Mouse (Mus musculus) forebrain, embryonic 10.5 days (tissue): ENCODE measurements around the gene Sv2c. TPM values are rescaled to one million over a fixed set of nuclear protein-coding genes. Genes with fewer than 3 reads are reported as not detected.

ENCODE experiments used
- DNase-seq: peaks from one replicate; pipeline ENCODE4 v3.0.0-alpha.2; 2017; ENCODE audit warnings: low spot score; ENCODE audit errors: extremely low spot score
- H3K27ac ChIP-seq: fragments of 300-500 bp; sonication (generic); 2 replicates; pipeline ENCODE4 v1.5.1; 2016; ENCODE audit warnings: mild to moderate bottlenecking
- H3K27me3 ChIP-seq: fragments of 300-500 bp; sonication (generic); 2 replicates; pipeline ENCODE4 v1.6.1; 2016; ENCODE audit warnings: mild to moderate bottlenecking; ENCODE audit not compliant: poor library complexity, severe bottlenecking
- H3K36me3 ChIP-seq: fragments of 300-500 bp; sonication (generic); replicated peaks from 2 replicates; pipeline ENCODE4 v1.6.1; 2016; ENCODE audit warnings: mild to moderate bottlenecking, moderate library complexity
- H3K4me1 ChIP-seq: fragments of 300-500 bp; sonication (generic); 2 replicates; pipeline ENCODE4 v1.6.1; 2016
- H3K4me3 ChIP-seq: fragments of 300-500 bp; sonication (generic); 2 replicates; pipeline ENCODE4 v1.5.1; 2016; ENCODE audit warnings: mild to moderate bottlenecking, moderate library complexity
- H3K9me3 ChIP-seq: fragments of 300-500 bp; sonication (generic); 2 replicates; pipeline ENCODE4 v1.6.1; 2016; ENCODE audit warnings: mild to moderate bottlenecking, moderate library complexity
- WGBS: fragments of 180-500 bp; shearing (Covaris S2); methylation state at CpG from one replicate; pipeline ENCODE4 v1.1.7; 2016; 5-methylcytosine and 5-hydroxymethylcytosine counted together
- polyA plus RNA-seq: library from polyadenylated mRNA; unstranded; fragments of >200 nt; fragmentation: Nextera tagmentation; extraction: Ambion mirVana; gene quantifications from 2 replicates; pipeline ENCODE4 v1.2.1, GENCODE M21; 2016

Sv2c gene
- polyA plus RNA-seq = 0.31 and 0.38 TPM in 2 replicates

- Histone ChIP-seq H3K9me3 (no peaks in the 10 kb centered on the region), H3K36me3 (no peaks in the 10 kb centered on the region), H3K4me1 (peaks cover 34% of the 10 kb centered on the region), H3K27me3 (peaks cover 91% of the 10 kb centered on the region), H3K27ac (peak within 1 kb of the TSS; percentile 74), H3K4me3 (peak within 1 kb of the TSS; percentile 64)
- WGBS = under 1% methylated on average over 37 of the region's 44 CpGs
- peak; percentile 76 for DNase-seq
Observed at GRCm38 (mm10) chr13:96132401-96132816, at the start of gene Sv2c. Sv2c (minus strand) TSS chr13:96132577.

DNA sequence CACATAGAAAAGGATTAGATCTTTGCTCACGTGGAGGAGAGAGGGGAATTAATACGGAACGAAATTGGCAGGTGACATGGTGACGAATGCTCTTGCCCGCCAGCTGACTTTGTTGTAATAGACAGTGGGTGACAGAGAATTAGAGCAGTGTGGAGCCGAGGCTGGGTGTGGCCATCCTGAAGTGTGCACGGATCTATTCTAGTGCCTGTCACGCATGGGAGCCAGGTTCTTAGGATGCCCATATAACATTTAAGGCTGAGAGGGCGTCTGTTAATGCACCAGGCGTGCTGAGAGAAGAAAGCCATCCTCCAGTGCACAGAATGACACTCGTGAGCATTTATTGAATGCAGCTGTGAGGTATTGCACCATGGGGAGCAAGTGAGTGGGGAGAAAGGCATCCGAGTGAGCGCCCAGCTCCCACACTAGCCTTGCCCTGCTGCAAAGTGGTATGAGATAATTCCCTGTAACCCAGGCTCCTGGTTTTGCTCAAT lies 48.3 kb upstream of the Sv2c start:
- DNase-seq = no peak
- H3K4me3 ChIP-seq = no peak overlapping the region
- no peaks in the 10 kb centered on the region for H3K36me3 ChIP-seq
- no peaks in the 10 kb centered on the region for H3K27me3 ChIP-seq
- H3K4me1 ChIP-seq = no peaks in the 10 kb centered on the region
- H3K9me3 ChIP-seq = no peaks in the 10 kb centered on the region
- H3K27ac ChIP-seq = no peak overlapping the region
- WGBS = 81% methylated on average over 13 of the region's 13 CpGs

DNA sequence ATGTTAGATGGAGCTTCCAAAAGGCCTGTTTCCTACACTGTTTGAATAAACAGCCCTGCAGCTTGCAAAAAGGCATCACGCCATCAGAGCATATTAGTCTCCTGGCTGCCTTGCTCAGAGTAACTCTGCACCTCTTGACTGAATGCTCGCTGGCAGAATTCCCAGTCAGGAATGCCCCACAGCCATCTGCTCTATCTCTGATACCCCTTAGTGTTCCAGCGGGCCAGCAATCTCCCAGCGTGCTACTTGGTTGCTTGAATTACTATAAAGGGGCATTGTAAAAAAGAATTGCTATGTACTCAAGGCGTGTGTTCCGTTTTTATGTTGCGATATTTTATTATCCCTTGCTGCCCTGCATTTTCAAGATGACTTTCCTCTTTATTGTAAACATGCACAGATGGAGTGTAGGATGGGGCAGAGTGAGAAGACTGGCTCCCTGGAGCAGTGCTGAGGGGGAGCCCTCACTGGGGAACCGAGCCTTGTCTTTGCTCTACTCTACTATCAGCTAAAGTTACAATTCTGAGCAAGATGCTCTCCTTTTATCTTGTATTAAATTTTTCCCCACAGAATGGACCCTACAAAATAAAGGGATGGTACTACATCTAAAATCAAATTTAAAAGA lies 43.3 kb upstream of the Sv2c start:
- no peaks in the 10 kb centered on the region for H3K27me3 ChIP-seq
- H3K36me3 ChIP-seq = no peaks in the 10 kb centered on the region
- no peak for DNase-seq
- H3K4me3 ChIP-seq = no peak overlapping the region
- H3K4me1 ChIP-seq = no peaks in the 10 kb centered on the region
- 89% methylated on average over 8 of the region's 8 CpGs for WGBS
- no peak overlapping the region for H3K27ac ChIP-seq
- H3K9me3 ChIP-seq = no peaks in the 10 kb centered on the region

DNA sequence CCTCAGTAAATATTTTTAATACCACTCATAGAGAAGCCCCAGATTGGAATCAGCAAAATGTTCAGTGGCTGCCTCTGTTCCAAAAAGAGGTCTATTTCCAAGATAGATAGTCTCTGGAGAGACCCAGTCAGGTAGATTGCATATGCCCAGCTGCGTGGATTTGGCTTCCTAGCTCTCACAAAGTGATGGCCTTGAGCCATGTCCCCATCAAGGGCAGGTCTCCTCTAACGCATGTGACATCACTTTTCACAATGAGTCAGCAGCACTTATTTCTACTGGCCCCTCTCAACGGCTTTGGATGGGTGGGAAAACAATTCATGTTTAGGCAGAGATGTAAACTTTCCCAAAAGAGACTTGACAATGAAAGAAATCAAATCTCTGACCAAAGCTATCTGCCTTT lies 41.3 kb upstream of the Sv2c start:
- no peaks in the 10 kb centered on the region for H3K9me3 ChIP-seq
- H3K4me3 ChIP-seq = no peak overlapping the region
- DNase-seq = no peak
- no peak overlapping the region for H3K27ac ChIP-seq
- no peaks in the 10 kb centered on the region for H3K36me3 ChIP-seq
- H3K4me1 ChIP-seq = no peaks in the 10 kb centered on the region
- 86% methylated on average over 3 of the region's 3 CpGs for WGBS
- no peaks in the 10 kb centered on the region for H3K27me3 ChIP-seq

- DNase-seq = no peak
- H3K9me3 ChIP-seq = no peaks in the 10 kb centered on the region
- WGBS = 91% methylated on average over 3 of the region's 3 CpGs
Observed at GRCm38 (mm10) chr13:96172290-96172689, 39.9 kb upstream of the Sv2c start.

DNA sequence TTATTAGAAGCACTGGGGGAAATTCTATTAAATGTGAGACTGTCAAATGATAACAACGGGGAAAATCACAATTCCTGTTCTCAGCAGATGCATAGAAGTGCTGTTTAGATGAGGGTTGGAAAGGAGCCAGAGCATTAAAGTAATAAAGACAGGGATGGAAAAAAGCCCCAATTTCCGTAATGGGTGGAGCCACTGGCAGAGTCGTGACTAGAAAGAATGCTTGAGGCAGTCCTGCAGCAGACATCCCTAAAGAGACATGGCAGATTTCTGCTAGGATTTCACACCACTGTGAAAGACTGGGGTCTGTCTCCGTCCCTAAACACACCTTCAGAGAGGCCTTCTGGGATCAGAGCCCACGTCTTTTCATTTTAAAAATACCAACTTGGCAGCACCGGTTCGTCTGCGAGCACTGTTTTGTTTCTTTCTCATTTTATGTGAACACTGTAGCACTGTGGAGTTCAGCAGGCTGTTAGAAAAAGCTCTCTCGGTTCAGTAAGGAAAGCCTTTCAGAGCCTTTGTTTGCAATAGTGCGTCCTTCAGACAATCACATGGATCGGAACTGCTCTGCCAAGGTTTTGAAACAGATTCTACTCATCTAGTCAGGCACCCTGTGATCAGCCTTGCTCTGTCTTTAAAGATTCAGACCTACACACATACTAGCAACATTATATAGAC lies 36.8 kb upstream of the Sv2c start:
- Histone ChIP-seq H3K9me3 (no peaks in the 10 kb centered on the region), H3K27me3 (no peaks in the 10 kb centered on the region), H3K4me3 (no peak overlapping the region), H3K4me1 (no peaks in the 10 kb centered on the region), H3K27ac (no peak overlapping the region), H3K36me3 (no peaks in the 10 kb centered on the region)
- no peak for DNase-seq
- WGBS = 82% methylated on average over 11 of the region's 11 CpGs

More at GRCm38 (mm10) chr13:96172290-96172689, 39.9 kb upstream of the Sv2c start:
- no peaks in the 10 kb centered on the region for H3K27me3 ChIP-seq
- H3K27ac ChIP-seq = no peak overlapping the region
- no peaks in the 10 kb centered on the region for H3K36me3 ChIP-seq
- H3K4me1 ChIP-seq = no peaks in the 10 kb centered on the region
- H3K4me3 ChIP-seq = no peak overlapping the region

DNA sequence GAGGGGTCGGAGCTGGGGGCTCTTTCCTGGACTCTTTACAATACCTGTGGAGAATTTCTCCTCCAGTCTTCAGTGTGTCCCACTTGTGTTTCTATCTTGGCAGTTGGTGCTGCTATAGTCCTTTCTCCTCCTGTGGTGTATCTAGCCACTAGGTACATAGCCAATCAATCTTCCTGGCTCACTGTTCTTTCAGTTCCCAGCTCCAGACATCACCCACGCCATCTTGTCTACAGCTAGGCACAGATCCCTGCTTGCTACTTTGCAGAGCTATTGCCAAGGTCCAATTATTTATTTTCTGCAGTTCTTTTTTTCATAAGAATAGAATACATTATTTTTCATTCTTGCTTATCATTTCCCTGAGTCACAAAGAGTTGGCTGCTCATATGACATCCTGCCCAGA lies 34.2 kb upstream of the Sv2c start:
- no peaks in the 10 kb centered on the region for H3K9me3 ChIP-seq
- no peaks in the 10 kb centered on the region for H3K27me3 ChIP-seq
- no peaks in the 10 kb centered on the region for H3K36me3 ChIP-seq
- H3K4me1 ChIP-seq = no peaks in the 10 kb centered on the region
- H3K27ac ChIP-seq = no peak overlapping the region
- no peak for DNase-seq
- no peak overlapping the region for H3K4me3 ChIP-seq
- WGBS = 89% methylated on average over 2 of the region's 2 CpGs

GRCm38 (mm10) chr13:96133363-96134100 lies 1.2 kb upstream of the Sv2c start:
- peak; percentile 34 for DNase-seq
- H3K4me1 ChIP-seq = peaks cover 34% of the 10 kb centered on the region
- no peaks in the 10 kb centered on the region for H3K36me3 ChIP-seq
- H3K4me3 ChIP-seq = peak overlapping the region; percentile 64
- H3K9me3 ChIP-seq = no peaks in the 10 kb centered on the region
- H3K27ac ChIP-seq = no peak overlapping the region
- H3K27me3 ChIP-seq = peaks cover 80% of the 10 kb centered on the region
- WGBS = 5% methylated on average over 28 of the region's 28 CpGs

GRCm38 (mm10) chr13:96132833-96133232 lies 456 bp upstream of the Sv2c start:
- peak overlapping the region; percentile 74 for H3K27ac ChIP-seq
- no peaks in the 10 kb centered on the region for H3K36me3 ChIP-seq

GRCm38 (mm10) chr13:96131911-96132310 lies 466 bp downstream of the Sv2c start:
- no peaks in the 10 kb centered on the region for H3K36me3 ChIP-seq
- under 1% methylated on average over 19 of the region's 19 CpGs for WGBS
- peak overlapping the region; percentile 74 for H3K27ac ChIP-seq
- no peak for DNase-seq
- peak overlapping the region; percentile 64 for H3K4me3 ChIP-seq
- H3K27me3 ChIP-seq = peaks cover 96% of the 10 kb centered on the region
- no peaks in the 10 kb centered on the region for H3K9me3 ChIP-seq
- peaks cover 34% of the 10 kb centered on the region for H3K4me1 ChIP-seq

More at GRCm38 (mm10) chr13:96132833-96133232, 456 bp upstream of the Sv2c start:
- Histone ChIP-seq H3K4me1 (peaks cover 34% of the 10 kb centered on the region), H3K4me3 (peak overlapping the region; percentile 64), H3K9me3 (no peaks in the 10 kb centered on the region), H3K27me3 (peaks cover 87% of the 10 kb centered on the region)
- under 1% methylated on average over 15 of the region's 15 CpGs for WGBS
- no peak for DNase-seq

DNA sequence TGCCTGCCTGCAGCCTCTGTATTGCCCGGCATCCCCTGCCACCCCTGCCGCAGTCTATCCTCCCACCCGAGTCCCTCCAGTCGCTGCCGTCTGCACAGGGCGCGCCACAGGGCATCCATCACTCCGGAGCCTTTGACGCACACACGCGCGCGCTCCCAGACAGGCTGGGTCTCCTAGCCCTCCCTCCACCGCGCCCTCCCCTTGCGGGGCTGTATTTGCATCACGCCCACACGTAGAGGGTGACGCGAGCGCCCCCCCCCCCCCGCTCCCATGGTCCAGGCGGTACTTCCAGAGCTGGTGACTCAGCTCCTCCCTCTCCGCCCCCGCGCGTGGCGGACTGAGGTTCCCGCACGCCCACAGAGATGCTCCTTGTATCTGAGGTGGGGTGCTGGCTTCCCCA lies 1.3 kb downstream of the Sv2c start:
- Histone ChIP-seq H3K4me3 (peak overlapping the region; percentile 64), H3K9me3 (no peaks in the 10 kb centered on the region), H3K36me3 (no peaks in the 10 kb centered on the region), H3K27ac (no peak overlapping the region), H3K27me3 (peaks cover 97% of the 10 kb centered on the region), H3K4me1 (peaks cover 34% of the 10 kb centered on the region)
- WGBS = under 1% methylated on average over 25 of the region's 30 CpGs
- DNase-seq = peak; percentile 55

GRCm38 (mm10) chr13:96129081-96129480 lies 3.3 kb downstream of the Sv2c start:
- no peaks in the 10 kb centered on the region for H3K9me3 ChIP-seq
- H3K36me3 ChIP-seq = no peaks in the 10 kb centered on the region
- 94% methylated on average over 3 of the region's 3 CpGs for WGBS
- H3K4me3 ChIP-seq = no peak overlapping the region
- H3K4me1 ChIP-seq = peaks cover 34% of the 10 kb centered on the region
- no peak for DNase-seq
- peaks cover 79% of the 10 kb centered on the region for H3K27me3 ChIP-seq
- no peak overlapping the region for H3K27ac ChIP-seq

GRCm38 (mm10) chr13:96126669-96127068 lies 5.7 kb downstream of the Sv2c start:
- no peak overlapping the region for H3K27ac ChIP-seq
- peaks cover 13% of the 10 kb centered on the region for H3K4me1 ChIP-seq
- no peak for DNase-seq
- H3K36me3 ChIP-seq = no peaks in the 10 kb centered on the region
- 84% methylated on average over 6 of the region's 6 CpGs for WGBS
- H3K27me3 ChIP-seq = peaks cover 55% of the 10 kb centered on the region
- no peak overlapping the region for H3K4me3 ChIP-seq
- no peaks in the 10 kb centered on the region for H3K9me3 ChIP-seq
